Mouse (Mus musculus): Measurements from ENCODE around the gene Tent5d. TPM values are rescaled to one million over a fixed set of nuclear protein-coding genes. Genes with fewer than 3 reads are reported as not detected.

The Tent5d gene
- not detected in 2 replicates for polyA plus RNA-seq (2012; ENCODE audit: insufficient read depth, insufficient read length, low replicate concordance, missing spikeins)

- H3K4me3 ChIP-seq (ENCODE audit: insufficient read depth, low read depth, low read length) = no peak within 1 kb of the TSS
- no peak within 1 kb of the TSS for H3K27ac ChIP-seq (ENCODE audit: insufficient read depth, low read depth, low read length)
- TF ChIP-seq CTCF (IDR thresholded peaks at IDR 0.05; ENCODE audit: insufficient read depth, low read depth, low read length) (no peak), POLR2A (IDR thresholded peaks at IDR 0.05; ENCODE audit: insufficient read depth, low read depth, low read length) (no peak)
- H3K4me1 ChIP-seq (ENCODE audit: control insufficient read depth, insufficient read depth, low read length) = no peaks in the 10 kb centered on the region
- 96% methylated on average over 1 of the region's 1 CpGs for WGBS
These were observed at the start of gene Tent5d for GRCm38 (mm10) chrX:107792290-107792689. Gene Tent5d, plus strand, starts transcription at chrX:107792590.

- H3K4me3 ChIP-seq (ENCODE audit: insufficient read depth, low read depth, low read length) = no peak overlapping the region
- 13% methylated on average over 3 of the region's 3 CpGs for WGBS
- TF ChIP-seq CTCF (IDR thresholded peaks at IDR 0.05; ENCODE audit: insufficient read depth, low read depth, low read length) = no peak
- no peak for TF ChIP-seq POLR2A (IDR thresholded peaks at IDR 0.05; ENCODE audit: insufficient read depth, low read depth, low read length)
- no peaks in the 10 kb centered on the region for H3K4me1 ChIP-seq (ENCODE audit: control insufficient read depth, insufficient read depth, low read length)
- H3K27ac ChIP-seq (ENCODE audit: insufficient read depth, low read depth, low read length) = no peak overlapping the region
These were observed 24.5 kb upstream of the Tent5d start for GRCm38 (mm10) chrX:107767896-107768295.

DNA sequence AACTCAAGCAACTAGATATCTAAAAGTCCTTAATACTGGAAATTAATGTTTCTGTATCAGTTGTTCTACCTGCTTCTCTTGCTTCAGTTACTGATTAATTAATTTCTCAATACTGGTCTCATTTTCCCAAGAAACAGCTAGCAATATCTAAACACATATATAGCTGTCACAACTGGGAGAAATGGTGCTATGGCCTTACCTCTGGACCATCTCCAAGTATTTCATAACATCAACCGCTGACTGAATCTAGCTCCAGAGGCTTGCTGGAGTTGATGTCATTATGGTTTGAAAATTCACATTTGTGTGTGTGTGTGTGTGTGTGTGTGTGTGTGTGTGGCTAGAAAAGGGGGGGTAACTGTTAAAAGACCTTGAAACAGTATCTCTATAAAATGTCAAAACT, 2.3 kb upstream of the Tent5d start:
- H3K27ac ChIP-seq (ENCODE audit: insufficient read depth, low read depth, low read length) = no peak overlapping the region
- 97% methylated on average over 1 of the region's 1 CpGs for WGBS
- no peak overlapping the region for H3K4me3 ChIP-seq (ENCODE audit: insufficient read depth, low read depth, low read length)
- no peaks in the 10 kb centered on the region for H3K4me1 ChIP-seq (ENCODE audit: control insufficient read depth, insufficient read depth, low read length)
- no peak for TF ChIP-seq POLR2A (IDR thresholded peaks at IDR 0.05; ENCODE audit: insufficient read depth, low read depth, low read length)
- TF ChIP-seq CTCF (IDR thresholded peaks at IDR 0.05; ENCODE audit: insufficient read depth, low read depth, low read length) = no peak

DNA sequence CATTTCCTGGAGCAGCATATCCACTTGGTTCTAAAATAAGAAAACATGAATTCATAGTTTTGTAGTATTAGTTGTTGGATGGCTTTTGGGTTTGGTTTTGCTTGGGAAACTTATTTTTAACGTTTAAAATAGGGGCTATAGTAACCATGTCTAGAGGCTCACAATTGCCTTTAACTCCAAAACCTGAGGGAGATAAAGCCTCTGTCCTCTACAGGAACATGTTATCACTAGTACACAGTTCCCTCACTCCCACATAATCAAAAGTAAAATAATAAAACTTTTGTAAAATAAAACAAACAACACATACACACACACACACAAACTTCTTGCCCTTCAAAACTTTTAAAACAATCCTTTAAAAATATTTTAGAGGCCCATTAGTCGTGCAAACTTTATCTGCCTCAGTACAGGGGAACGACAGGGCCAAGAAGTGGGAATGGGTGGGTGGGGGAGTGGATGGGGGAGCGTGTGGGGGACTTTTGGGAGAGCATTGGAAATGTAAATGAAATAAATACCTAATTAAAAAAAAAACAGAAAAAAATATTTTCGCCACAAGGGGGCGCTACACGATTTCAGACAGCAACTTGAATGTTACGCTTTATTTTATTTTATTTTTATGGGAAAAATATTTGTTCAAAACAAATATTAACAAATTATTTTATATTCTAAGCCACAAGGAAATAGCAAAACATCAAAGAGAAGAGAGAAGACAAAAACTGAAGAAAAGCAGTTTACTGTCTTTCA, 1.5 kb upstream of the Tent5d start:
- TF ChIP-seq POLR2A (IDR thresholded peaks at IDR 0.05; ENCODE audit: insufficient read depth, low read depth, low read length) = no peak
- no peak for TF ChIP-seq CTCF (IDR thresholded peaks at IDR 0.05; ENCODE audit: insufficient read depth, low read depth, low read length)
- no peak overlapping the region for H3K27ac ChIP-seq (ENCODE audit: insufficient read depth, low read depth, low read length)
- no peaks in the 10 kb centered on the region for H3K4me1 ChIP-seq (ENCODE audit: control insufficient read depth, insufficient read depth, low read length)
- no peak overlapping the region for H3K4me3 ChIP-seq (ENCODE audit: insufficient read depth, low read depth, low read length)
- 25% methylated on average over 8 of the region's 8 CpGs for WGBS

GRCm38 (mm10) chrX:107795785-107796184, 3.4 kb downstream of the Tent5d start:
- WGBS = 36% methylated on average over 1 of the region's 1 CpGs
- Histone ChIP-seq H3K4me1 (ENCODE audit: control insufficient read depth, insufficient read depth, low read length) (no peaks in the 10 kb centered on the region), H3K27ac (ENCODE audit: insufficient read depth, low read depth, low read length) (no peak overlapping the region), H3K4me3 (ENCODE audit: insufficient read depth, low read depth, low read length) (no peak overlapping the region)
- TF ChIP-seq POLR2A (IDR thresholded peaks at IDR 0.05; ENCODE audit: insufficient read depth, low read depth, low read length) = no peak
- no peak for TF ChIP-seq CTCF (IDR thresholded peaks at IDR 0.05; ENCODE audit: insufficient read depth, low read depth, low read length)

DNA sequence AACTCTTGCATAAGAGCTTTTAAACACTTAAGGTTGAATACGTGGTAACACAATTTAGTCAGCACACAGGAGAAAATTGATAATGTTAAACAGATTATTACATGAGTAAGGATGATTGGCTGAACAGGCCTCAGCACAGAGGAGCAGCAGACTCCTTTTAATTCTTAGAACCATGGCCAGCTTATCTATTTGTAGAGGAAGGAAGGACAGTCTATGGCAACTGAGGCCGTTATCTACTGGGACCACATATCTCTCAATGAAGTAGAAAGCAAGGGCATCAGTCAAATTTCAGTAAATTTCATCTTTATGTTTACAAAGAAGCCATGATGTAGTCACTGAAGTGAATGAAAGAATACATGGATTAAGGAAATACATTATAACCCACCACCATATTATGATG, 4.5 kb downstream of the Tent5d start:
- H3K4me1 ChIP-seq (ENCODE audit: control insufficient read depth, insufficient read depth, low read length) = no peaks in the 10 kb centered on the region
- H3K4me3 ChIP-seq (ENCODE audit: insufficient read depth, low read depth, low read length) = no peak overlapping the region
- no peak overlapping the region for H3K27ac ChIP-seq (ENCODE audit: insufficient read depth, low read depth, low read length)
- WGBS = 88% methylated on average over 2 of the region's 2 CpGs
- TF ChIP-seq CTCF (IDR thresholded peaks at IDR 0.05; ENCODE audit: insufficient read depth, low read depth, low read length) = no peak
- TF ChIP-seq POLR2A (IDR thresholded peaks at IDR 0.05; ENCODE audit: insufficient read depth, low read depth, low read length) = no peak

DNA sequence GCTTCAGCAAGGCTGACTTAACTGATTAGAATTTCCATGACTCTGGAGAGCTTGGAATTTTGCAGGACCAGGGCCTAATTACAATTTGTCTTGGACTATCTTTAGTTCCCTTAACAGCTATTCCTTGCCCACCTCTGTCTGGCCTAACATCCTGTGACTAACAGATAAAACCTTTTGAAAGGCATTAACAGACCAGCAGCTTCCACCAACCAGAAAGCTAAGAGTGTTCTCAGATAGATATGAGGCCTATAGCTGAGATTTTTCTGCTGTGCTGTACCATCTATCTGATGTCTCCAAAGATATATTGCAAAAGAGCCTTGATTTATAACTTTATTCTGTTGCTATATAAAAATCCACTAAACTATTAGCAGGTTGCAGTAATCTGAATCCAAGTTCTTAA, 19.7 kb downstream of the Tent5d start:
- Histone ChIP-seq H3K27ac (ENCODE audit: insufficient read depth, low read depth, low read length) (no peak overlapping the region), H3K4me1 (ENCODE audit: control insufficient read depth, insufficient read depth, low read length) (no peaks in the 10 kb centered on the region), H3K4me3 (ENCODE audit: insufficient read depth, low read depth, low read length) (no peak overlapping the region)
- TF ChIP-seq CTCF (IDR thresholded peaks at IDR 0.05; ENCODE audit: insufficient read depth, low read depth, low read length) (no peak), POLR2A (IDR thresholded peaks at IDR 0.05; ENCODE audit: insufficient read depth, low read depth, low read length) (no peak)

GRCm38 (mm10) chrX:107815502-107816217, 23.3 kb downstream of the Tent5d start:
- WGBS = 19% methylated on average over 31 of the region's 32 CpGs
- no peak overlapping the region for H3K27ac ChIP-seq (ENCODE audit: insufficient read depth, low read depth, low read length)

DNA sequence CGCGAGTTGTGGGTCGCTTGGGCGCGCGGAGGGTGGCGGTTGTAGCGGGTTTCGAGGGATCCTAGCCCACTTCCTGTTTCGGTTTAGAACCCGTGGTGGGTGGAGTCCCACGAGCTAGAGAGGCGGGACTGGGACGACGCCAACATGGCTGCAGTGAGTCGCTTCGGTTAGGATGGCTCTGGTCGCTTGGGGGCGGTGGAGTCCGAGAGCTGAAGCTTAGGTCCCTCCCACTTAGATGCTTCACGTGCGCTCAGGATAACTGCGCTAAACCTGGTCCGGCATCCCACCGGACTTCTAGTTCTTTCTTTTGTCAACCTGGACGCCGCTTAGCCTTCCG, 23.8 kb downstream of the Tent5d start, which contains the start of gene 2610002M06Rik:
2610002M06Rik (minus strand) TSS at position 117 of the 337 bp plus-strand sequence.
- 9% methylated on average over 27 of the region's 28 CpGs for WGBS
- TF ChIP-seq POLR2A (IDR thresholded peaks at IDR 0.05; ENCODE audit: insufficient read depth, low read depth, low read length) (no peak), CTCF (IDR thresholded peaks at IDR 0.05; ENCODE audit: insufficient read depth, low read depth, low read length) (peak; percentile 49; the same call in 1 of the 2 replicates)
- Histone ChIP-seq H3K4me1 (ENCODE audit: control insufficient read depth, insufficient read depth, low read length) (no peaks in the 10 kb centered on the region), H3K27ac (ENCODE audit: insufficient read depth, low read depth, low read length) (no peak within 1 kb of the TSS), H3K4me3 (ENCODE audit: insufficient read depth, low read depth, low read length) (peak within 1 kb of the TSS; percentile 54)

More at GRCm38 (mm10) chrX:107815502-107816217, 23.3 kb downstream of the Tent5d start:
- no peak for TF ChIP-seq POLR2A (IDR thresholded peaks at IDR 0.05; ENCODE audit: insufficient read depth, low read depth, low read length)
- TF ChIP-seq CTCF (IDR thresholded peaks at IDR 0.05; ENCODE audit: insufficient read depth, low read depth, low read length) = no peak
- Histone ChIP-seq H3K4me1 (ENCODE audit: control insufficient read depth, insufficient read depth, low read length) (no peaks in the 10 kb centered on the region), H3K4me3 (ENCODE audit: insufficient read depth, low read depth, low read length) (peak overlapping the region; percentile 54)

Measured in olfactory bulb, adult 2 months (tissue).